Mouse (Mus musculus): ENCODE results near the gene Gimap8.

DNA sequence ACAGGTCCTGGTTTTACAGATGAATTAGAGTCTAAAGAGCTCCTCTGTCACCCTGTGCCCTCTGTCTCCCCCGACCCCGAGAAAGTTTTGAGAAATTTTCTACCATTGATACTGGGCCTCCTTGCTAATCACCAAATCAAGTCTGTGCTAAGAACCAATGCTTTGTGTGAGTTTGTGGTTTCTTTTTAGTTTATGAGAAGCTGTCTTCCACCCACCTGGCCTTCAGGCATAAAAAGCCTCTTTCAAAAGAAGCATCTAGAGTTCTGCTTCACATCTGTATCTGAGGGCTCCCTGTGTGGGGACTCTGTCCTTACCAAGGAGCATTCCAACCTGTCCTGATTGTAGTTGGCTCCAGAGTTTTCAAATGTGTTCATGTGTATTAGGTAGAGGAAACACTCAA, 38.2 kb downstream of the Gimap8 start:
- TF ChIP-seq CTCF (IDR thresholded peaks at IDR 0.05; ENCODE audit: control insufficient read depth, insufficient read depth, insufficient replicate concordance, low read depth, low read length) (no peak), POLR2A (IDR thresholded peaks at IDR 0.05; ENCODE audit: control insufficient read depth, low read depth, low read length) (no peak)
